Mouse (Mus musculus) stomach, postnatal 0 days (tissue): Measurements from ENCODE around the gene Plxdc2.
A peak's percentile ranks its signal among the peaks of the same experiment; 100 is the strongest.

Experiments
- CTCF ChIP-seq: IDR thresholded peaks from 2 replicates; pipeline ENCODE4 v1.5.1; 2016; ENCODE audit warnings: antibody characterized with exemption, low read depth, mild to moderate bottlenecking, moderate library complexity
- EP300 ChIP-seq: optimal IDR thresholded peaks from 2 replicates; pipeline ENCODE3; 2016; ENCODE audit warnings: antibody characterized with exemption

- TF ChIP-seq CTCF (peak; percentile 85), EP300 (no peak)
Observed at GRCm38 (mm10) chr2:16312400-16313070, 43.6 kb upstream of the Plxdc2 start.
